Mouse (Mus musculus) adrenal gland, adult 2 months (tissue): Measurements from ENCODE around the gene Cdc73. TPM values are rescaled to one million over a fixed set of nuclear protein-coding genes. Genes with fewer than 3 reads are reported as not detected.

Source experiments
- polyA plus RNA-seq: library from polyadenylated mRNA; depleted of rRNA; stranded (reverse); fragments of >200 nt; gene quantifications from 2 replicates; pipeline ENCODE4 v1.2.3, GENCODE M21; 2012; rRNA removed
- total RNA-seq, 2 experiments: library from RNA; stranded (reverse); gene quantifications; 2 replicates each; pipeline ENCODE4 v1.2.3; 2021

Gene Cdc73
- total and polyA plus RNA-seq, 3 experiments: 0.45 to 109 (median 94.4) TPM

Other genes starting within 250 kb of the Cdc73 start
- 10 to 100 TPM in 1 of 2 experiments, 1 to 10 TPM in 1; 8.7 to 24.7 TPM for gene B3galt2, start 62.2 kb downstream of the Cdc73 start, total RNA-seq
- 0.18 and 0.75 TPM in 2 replicates for gene B3galt2, start 62.2 kb downstream of the Cdc73 start, polyA plus RNA-seq
- gene Glrx2, start 13.4 kb upstream of the Cdc73 start, total RNA-seq: 100 to 1,000 TPM in 1 of 2 experiments, 10 to 100 TPM in 1; 94.8 to 104 TPM
- 22.5 and 34.7 TPM in 2 replicates for gene Glrx2, start 13.4 kb upstream of the Cdc73 start, polyA plus RNA-seq
- 10 to 100 TPM; 11.3 to 18.1 TPM for gene Trove2, start 74.2 kb upstream of the Cdc73 start, total RNA-seq
- 0.48 and 0.51 TPM in 2 replicates for gene Trove2, start 74.2 kb upstream of the Cdc73 start, polyA plus RNA-seq
- 10 to 100 TPM; 20.5 to 23.7 TPM for gene Uchl5, start 74.4 kb upstream of the Cdc73 start, total RNA-seq
- gene Uchl5, start 74.4 kb upstream of the Cdc73 start, polyA plus RNA-seq: 1.2 and 1.9 TPM in 2 replicates